Mouse (Mus musculus) hindbrain, embryonic 15.5 days (tissue): ENCODE results near the gene Khdrbs2. TPM values are rescaled to one million over a fixed set of nuclear protein-coding genes. Genes with fewer than 3 reads are reported as not detected.

Experiments used
- ATAC-seq: fragments of 200-750 bp; cut with Nextera tagmentation; 2 replicates; pipeline ENCODE4 v1.8.0; 2017; ENCODE audit warnings: low read depth, moderate number of reproducible peaks, moderate TSS enrichment; ENCODE audit not compliant: low FRiP score
- H3K27ac ChIP-seq: fragments of 300-500 bp; sonication (generic); replicated peaks from 2 replicates; pipeline ENCODE4 v1.5.1; 2015; ENCODE audit warnings: mild to moderate bottlenecking, inconsistent platforms
- H3K27me3 ChIP-seq: fragments of 300-500 bp; sonication (generic); 2 replicates; pipeline ENCODE4 v1.6.1; 2015; ENCODE audit warnings: control low read depth, inconsistent platforms
- H3K36me3 ChIP-seq: fragments of 300-500 bp; sonication (generic); 2 replicates; pipeline ENCODE4 v1.6.1; 2015; ENCODE audit warnings: control low read depth, inconsistent platforms
- H3K4me1 ChIP-seq: fragments of 300-500 bp; sonication (generic); replicated peaks from 2 replicates; pipeline ENCODE4 v1.6.1; 2015; ENCODE audit warnings: control low read depth, inconsistent platforms
- H3K4me2 ChIP-seq: fragments of 300-500 bp; sonication (generic); 2 replicates; pipeline ENCODE4 v1.6.1; 2015; ENCODE audit warnings: moderate library complexity, mild to moderate bottlenecking, inconsistent platforms
- H3K4me3 ChIP-seq: fragments of 300-500 bp; sonication (generic); 2 replicates; pipeline ENCODE4 v1.5.1; 2015; ENCODE audit warnings: mild to moderate bottlenecking, inconsistent platforms
- H3K9ac ChIP-seq: fragments of 300-500 bp; sonication (generic); 2 replicates; pipeline ENCODE4 v1.6.1; 2015; ENCODE audit warnings: inconsistent platforms
- H3K9me3 ChIP-seq: fragments of 300-500 bp; sonication (generic); 2 replicates; pipeline ENCODE4 v1.6.1; 2016; ENCODE audit warnings: control low read depth, inconsistent platforms
- WGBS: fragments of 180-500 bp; shearing (Covaris S2); methylation state at CpG from one replicate; pipeline ENCODE4 v1.1.7; 2015; 5-methylcytosine and 5-hydroxymethylcytosine counted together
- polyA plus RNA-seq: library from polyadenylated mRNA; unstranded; fragments of >200 nt; fragmentation: Nextera tagmentation; extraction: Ambion mirVana; gene quantifications from 2 replicates; pipeline ENCODE4 v1.2.1, GENCODE M21; 2015

Gene Khdrbs2
- polyA plus RNA-seq, 1 experiment from 2014 or later: 51.9 TPM

DNA sequence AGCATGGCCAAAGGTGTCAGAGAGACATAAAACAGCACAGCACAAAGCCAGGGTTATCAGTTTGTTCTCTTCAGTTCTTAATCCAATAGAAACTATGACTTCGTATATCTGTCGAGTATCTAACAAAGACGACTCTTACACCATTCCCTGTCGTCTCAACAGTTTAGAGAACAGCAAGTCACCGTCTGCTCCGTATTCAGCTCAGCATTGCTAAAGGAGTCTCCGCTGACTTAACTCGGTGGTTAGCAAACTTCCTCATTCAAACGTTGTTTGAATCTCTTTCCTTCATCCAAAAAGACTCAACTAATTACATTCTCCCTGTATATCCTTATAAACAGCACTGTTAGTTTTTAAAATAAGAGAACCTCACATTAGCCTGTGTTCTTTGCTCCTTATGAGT is 521.3 kb downstream of the Khdrbs2 start:
- Histone ChIP-seq H3K4me2 (no peak overlapping the region), H3K4me1 (no peaks in the 10 kb centered on the region), H3K4me3 (no peak overlapping the region), H3K36me3 (no peaks in the 10 kb centered on the region), H3K27ac (no peak overlapping the region), H3K27me3 (no peaks in the 10 kb centered on the region), H3K9ac (no peak overlapping the region), H3K9me3 (no peaks in the 10 kb centered on the region)
- WGBS: 89% methylated on average over 9 of the region's 9 CpGs
- ATAC-seq: no peak

- Histone ChIP-seq H3K9me3 (no peaks in the 10 kb centered on the region), H3K9ac (no peak overlapping the region), H3K4me1 (no peaks in the 10 kb centered on the region), H3K4me3 (no peak overlapping the region), H3K36me3 (no peaks in the 10 kb centered on the region), H3K27ac (no peak overlapping the region), H3K27me3 (no peaks in the 10 kb centered on the region), H3K4me2 (no peak overlapping the region)
- no peak for ATAC-seq
- 98% methylated on average over 4 of the region's 4 CpGs for WGBS
Observed at GRCm38 (mm10) chr1:32700132-32700531, 527.6 kb downstream of the Khdrbs2 start.

GRCm38 (mm10) chr1:32701267-32701666 is 528.8 kb downstream of the Khdrbs2 start:
- H3K27ac ChIP-seq: no peak overlapping the region
- H3K4me1 ChIP-seq: no peaks in the 10 kb centered on the region
- H3K4me2 ChIP-seq: no peak overlapping the region
- H3K27me3 ChIP-seq: no peaks in the 10 kb centered on the region
- no peaks in the 10 kb centered on the region for H3K36me3 ChIP-seq
- ATAC-seq: no peak
- WGBS: 92% methylated on average over 3 of the region's 3 CpGs
- no peak overlapping the region for H3K9ac ChIP-seq
- no peaks in the 10 kb centered on the region for H3K9me3 ChIP-seq
- no peak overlapping the region for H3K4me3 ChIP-seq
